Mouse (Mus musculus): ENCODE data around the gene Padi1. TPM values are rescaled to one million over a fixed set of nuclear protein-coding genes. Genes with fewer than 3 reads are reported as not detected.

Padi1 gene
- total RNA-seq (2023; ENCODE audit: inconsistent age), result 0.18 TPM in 1 of 4 replicates, not detected in the others

DNA sequence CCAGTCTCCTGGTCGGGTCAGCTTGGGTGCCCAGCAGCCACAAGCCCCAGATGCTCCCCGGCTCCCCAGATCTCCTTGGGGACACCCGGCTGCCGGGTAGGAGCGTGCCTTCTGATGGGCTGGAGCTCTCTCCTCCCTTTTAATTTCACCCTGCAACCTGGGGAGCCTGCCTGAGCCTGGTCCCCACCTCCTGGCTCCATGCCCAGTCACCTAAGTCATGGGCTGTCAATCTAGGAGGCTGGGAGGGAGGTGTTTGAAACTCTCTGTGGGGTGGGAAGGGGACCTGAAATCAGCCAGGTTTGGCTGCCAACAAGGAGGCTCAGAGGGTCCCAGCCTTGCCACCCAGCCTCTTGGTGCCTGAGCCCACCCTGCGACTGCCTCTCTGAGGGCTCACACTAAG, at the start of gene Padi1:
Padi1 (minus strand) TSS at position 113 of the 400 bp plus-strand sequence.

DNA sequence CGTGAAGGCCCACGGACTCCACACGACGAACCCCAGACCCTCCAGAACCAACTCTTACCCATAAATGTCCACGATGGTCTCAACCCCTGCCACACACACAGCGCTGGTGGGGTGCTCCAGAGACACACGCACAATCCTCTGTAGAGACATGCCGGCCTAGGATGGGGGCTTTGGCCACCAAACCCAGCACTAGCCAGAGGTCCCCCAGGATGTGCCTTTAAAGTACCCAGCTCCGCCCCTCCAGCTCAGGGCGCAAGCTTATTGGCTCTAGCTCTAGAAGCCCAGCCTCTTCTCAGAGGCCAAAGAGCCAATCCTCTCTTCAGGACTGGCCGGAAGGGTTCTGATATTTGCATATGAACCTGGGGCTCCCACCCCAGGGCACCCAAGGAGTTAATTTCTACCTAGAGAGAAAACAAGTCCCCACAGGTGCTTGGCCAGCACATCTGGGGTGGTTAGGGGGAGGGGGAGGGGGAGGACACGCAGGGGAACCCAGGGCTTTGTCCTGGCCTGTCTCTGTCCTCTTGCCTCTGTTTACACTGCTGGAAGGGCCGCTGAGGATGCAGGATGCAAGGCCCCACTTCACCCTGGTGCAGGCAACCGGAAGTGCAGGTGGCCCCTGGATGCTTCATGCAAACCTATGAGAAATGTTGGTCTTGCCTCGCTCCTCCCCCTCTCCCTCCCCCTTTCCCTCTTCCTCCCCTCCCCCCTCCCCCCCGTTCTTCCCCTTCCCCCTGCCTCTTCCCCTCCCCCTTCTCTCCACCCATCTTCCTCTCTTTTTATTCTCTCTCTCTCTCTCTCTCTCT, 34.9 kb downstream of the Padi1 start, which contains the start of gene Padi3:
Padi3 (minus strand) TSS at position 191 of the 803 bp plus-strand sequence.

GRCm38 (mm10) chr4:140774025-140774800, 71.4 kb downstream of the Padi1 start, which contains the start of gene Padi4:
Gene Padi4, minus strand, starts transcription at chr4:140774236.

Other genes starting within 250 kb of the Padi1 start
- 0.67 TPM in 1 of 4 replicates, not detected in the others for gene Arhgef10l, start 179.8 kb downstream of the Padi1 start, total RNA-seq (2023; ENCODE audit: inconsistent age)
- 171 to 191 TPM (median 186 TPM) in 4 replicates for gene Rcc2, start 145.2 kb downstream of the Padi1 start, total RNA-seq (2023; ENCODE audit: inconsistent age)
- 0.30 to 0.93 TPM in 2 of 4 replicates, not detected in the others for gene Padi6, start 103.1 kb downstream of the Padi1 start, total RNA-seq (2023; ENCODE audit: inconsistent age)
- gene Padi4, start 71.5 kb downstream of the Padi1 start, total RNA-seq (2023; ENCODE audit: inconsistent age), result 0.30 to 0.64 TPM (median 0.59 TPM) in 4 replicates
- 0.19 to 0.22 TPM in 2 of 4 replicates, not detected in the others for gene Padi3, start 35.1 kb downstream of the Padi1 start, total RNA-seq (2023; ENCODE audit: inconsistent age)
- 10.0 to 12.8 TPM (median 12.1 TPM) in 4 replicates for gene Padi2, start 60.6 kb upstream of the Padi1 start, total RNA-seq (2023; ENCODE audit: inconsistent age)
- 73.7 to 93.5 TPM (median 79.1 TPM) in 4 replicates for gene Sdhb, start 115.4 kb upstream of the Padi1 start, total RNA-seq (2023; ENCODE audit: inconsistent age)
- 83.0 to 98.0 TPM (median 89.9 TPM) in 4 replicates for gene Atp13a2, start 141.1 kb upstream of the Padi1 start, total RNA-seq (2023; ENCODE audit: inconsistent age)
- not detected in 4 replicates for gene Mfap2, start 164.6 kb upstream of the Padi1 start, total RNA-seq (2023; ENCODE audit: inconsistent age)
- gene Crocc, start 214.8 kb upstream of the Padi1 start, total RNA-seq (2023; ENCODE audit: inconsistent age), result 14.6 to 19.6 TPM (median 17.0 TPM) in 4 replicates
- 76.1 to 93.7 TPM (median 82.3 TPM) in 4 replicates for gene Necap2, start 232.6 kb upstream of the Padi1 start, total RNA-seq (2023; ENCODE audit: inconsistent age)
- not detected in 4 replicates for gene Spata21, start 242.6 kb upstream of the Padi1 start, total RNA-seq (2023; ENCODE audit: inconsistent age)